Mouse (Mus musculus) macrophage (primary cell): ENCODE results near the gene Olfr1220. TPM values are rescaled to one million over a fixed set of nuclear protein-coding genes. Genes with fewer than 3 reads are reported as not detected.

Experiments
- H3K27ac ChIP-seq: fragments of 350-480 bp; formaldehyde crosslinking; 2 replicates; pipeline ENCODE4 v1.9.0; 2021
- H3K36me3 ChIP-seq: fragments of 350-480 bp; formaldehyde crosslinking; 2 replicates; pipeline ENCODE4 v1.9.0; 2021; ENCODE audit errors: inconsistent target
- H3K4me3 ChIP-seq: fragments of 350-480 bp; formaldehyde crosslinking; 2 replicates; pipeline ENCODE4 v1.9.0; 2021; ENCODE audit errors: inconsistent target
- H3K79me2 ChIP-seq: fragments of 350-480 bp; formaldehyde crosslinking; 2 replicates; pipeline ENCODE4 v1.9.0; 2021; ENCODE audit errors: inconsistent target
- WGBS: methylation state at CpG from one replicate; pipeline ENCODE4 v1.1.7; 2026; ENCODE audit warnings: inconsistent platforms; ENCODE audit not compliant: missing documents; 5-methylcytosine and 5-hydroxymethylcytosine counted together
- polyA plus RNA-seq: library from polyadenylated mRNA; stranded (reverse); fragments of 250-400 nt; gene quantifications from 3 replicates; pipeline ENCODE4 v1.2.4, GENCODE M21; 2018; ENCODE audit warnings: inconsistent platforms
- total RNA-seq, 78 experiments: library from RNA; depleted of rRNA; stranded (reverse); fragments of 250-400 nt; gene quantifications; 1 replicate in 9 of 78; 2 replicates in 24 of 78; 3 replicates in 43 of 78; 4 replicates in 2 of 78; pipeline ENCODE4 v1.2.4; 2018; ENCODE audit warnings: inconsistent platforms in 56 of 78

Gene Olfr1220
- total RNA-seq (2018; cell fraction: chromatin; rRNA removed): not detected
- total RNA-seq (2018; cell fraction: cytosol; rRNA removed): not detected
- total RNA-seq (2018; cell fraction: nucleus; rRNA removed): not detected
- polyA plus RNA-seq: not detected in 3 replicates

- Histone ChIP-seq H3K4me3 (no peak within 1 kb of the TSS), H3K79me2 (no peaks in the 10 kb centered on the region), H3K27ac (no peak within 1 kb of the TSS), H3K36me3 (no peaks in the 10 kb centered on the region)
- WGBS: 68% methylated on average over 3 of the region's 3 CpGs
Measured at GRCm38 (mm10) chr2:89106735-89107134, at the start of gene Olfr1220. Gene Olfr1220 (minus strand): TSS chr2:89106835.

DNA sequence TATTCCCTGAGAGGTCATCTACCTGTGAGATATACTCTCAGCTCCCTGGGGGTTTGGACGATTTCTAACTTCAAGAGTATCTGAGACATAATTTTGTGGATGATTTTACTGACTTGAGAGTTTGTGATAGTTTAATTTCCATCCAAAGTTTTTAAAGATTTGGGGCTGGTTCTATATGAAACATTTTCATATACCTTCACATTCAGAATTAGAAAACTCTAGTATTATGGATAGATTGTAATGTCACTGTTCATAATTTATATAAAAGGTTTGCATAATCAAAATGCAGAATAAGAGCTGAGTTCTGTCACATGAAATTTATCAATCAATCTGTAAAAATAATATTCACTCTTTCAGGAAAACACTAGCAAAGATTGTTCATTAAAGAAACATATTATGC is 44.8 kb upstream of the Olfr1220 start, which contains the start of gene Olfr1223:
Olfr1223 (minus strand) TSS at position 101 of the 400 bp plus-strand sequence.
- Histone ChIP-seq H3K79me2 (no peaks in the 10 kb centered on the region), H3K4me3 (no peak within 1 kb of the TSS), H3K27ac (no peak within 1 kb of the TSS), H3K36me3 (no peaks in the 10 kb centered on the region)
- WGBS: 55% methylated on average over 1 of the region's 1 CpGs

DNA sequence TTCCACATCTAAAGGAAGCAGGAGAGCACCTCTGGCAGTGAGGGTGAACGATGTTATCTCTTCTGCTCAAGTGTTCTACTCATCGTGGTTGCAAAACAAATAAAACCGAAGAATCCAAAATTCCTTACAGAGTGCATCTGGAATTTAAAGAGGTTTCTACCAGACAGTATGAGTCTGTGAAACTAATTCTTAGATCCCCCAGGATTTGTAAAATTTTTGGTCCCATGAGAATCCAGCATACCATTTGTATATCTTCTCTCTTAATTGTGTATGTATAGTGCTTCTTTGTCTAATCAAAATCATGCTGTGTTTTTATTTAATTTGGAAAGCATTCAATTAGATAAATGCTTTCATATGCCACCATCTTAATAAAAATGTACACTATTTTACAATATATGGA is 26.3 kb upstream of the Olfr1220 start, which contains the start of gene Olfr1222:
Olfr1222 (minus strand) TSS at position 101 of the 400 bp plus-strand sequence.
- 77% methylated on average over 3 of the region's 3 CpGs for WGBS
- Histone ChIP-seq H3K79me2 (no peaks in the 10 kb centered on the region), H3K36me3 (no peaks in the 10 kb centered on the region), H3K4me3 (no peak within 1 kb of the TSS), H3K27ac (no peak within 1 kb of the TSS)

- Histone ChIP-seq H3K36me3 (no peaks in the 10 kb centered on the region), H3K27ac (0 out of 2 replicates have a peak within 1 kb of the TSS, but pooled peaks have one; percentile 14), H3K79me2 (no peaks in the 10 kb centered on the region), H3K4me3 (no peak within 1 kb of the TSS)
- 9% methylated on average over 2 of the region's 2 CpGs for whole genome bisulfite sequencing
Measured at GRCm38 (mm10) chr2:89117183-89117582, 10.5 kb upstream of the Olfr1220 start, which contains the start of gene Olfr1221. Gene Olfr1221 (minus strand): TSS chr2:89117283.

- Histone ChIP-seq H3K36me3 (no peaks in the 10 kb centered on the region), H3K79me2 (no peaks in the 10 kb centered on the region), H3K27ac (no peak overlapping the region), H3K4me3 (no peak overlapping the region)
Measured at GRCm38 (mm10) chr2:89105651-89106050, 984 bp downstream of the Olfr1220 start.

GRCm38 (mm10) chr2:89093848-89094247 is 12.8 kb downstream of the Olfr1220 start:
- Histone ChIP-seq H3K79me2 (no peaks in the 10 kb centered on the region), H3K27ac (no peak overlapping the region), H3K4me3 (no peak overlapping the region), H3K36me3 (no peaks in the 10 kb centered on the region)
- WGBS: 78% methylated on average over 1 of the region's 1 CpGs

- Histone ChIP-seq H3K4me3 (no peak within 1 kb of the TSS), H3K79me2 (no peaks in the 10 kb centered on the region), H3K36me3 (no peaks in the 10 kb centered on the region), H3K27ac (no peak within 1 kb of the TSS)
- 62% methylated on average over 1 of the region's 1 CpGs for WGBS
Measured at GRCm38 (mm10) chr2:89083413-89083812, 23.2 kb downstream of the Olfr1220 start, which contains the start of gene Olfr1219. Gene Olfr1219 (minus strand): TSS chr2:89083513.

DNA sequence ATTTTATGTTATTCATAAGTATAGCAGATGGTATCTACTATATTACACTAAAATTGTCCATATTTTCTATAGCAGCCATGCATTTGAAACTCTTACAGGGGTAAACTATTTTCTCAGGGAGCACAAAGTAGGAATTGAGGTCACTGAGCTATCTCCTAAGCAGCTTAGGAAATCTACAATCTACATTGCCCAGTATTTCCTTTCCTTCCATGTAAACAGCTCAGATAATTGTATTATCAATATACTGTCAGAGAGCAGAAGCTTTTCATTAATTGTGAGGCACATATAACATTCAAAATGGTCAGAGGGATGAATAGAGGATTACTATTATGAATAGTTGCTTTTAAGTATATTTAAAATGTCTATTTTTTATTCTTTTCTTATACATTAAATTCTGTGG is 25.1 kb downstream of the Olfr1220 start:
- no peaks in the 10 kb centered on the region for H3K36me3 ChIP-seq
- no peaks in the 10 kb centered on the region for H3K79me2 ChIP-seq
- H3K4me3 ChIP-seq: no peak overlapping the region
- no peak overlapping the region for H3K27ac ChIP-seq

- H3K27ac ChIP-seq: no peak within 1 kb of the TSS
- no peak within 1 kb of the TSS for H3K4me3 ChIP-seq
- H3K36me3 ChIP-seq: no peaks in the 10 kb centered on the region
- H3K79me2 ChIP-seq: no peaks in the 10 kb centered on the region
Measured at GRCm38 (mm10) chr2:89061087-89061486, 45.5 kb downstream of the Olfr1220 start, which contains the start of gene Olfr1218. Gene Olfr1218 (minus strand): TSS chr2:89061187.

Other genes starting within 250 kb of the Olfr1220 start
- not detected in 3 replicates for gene Olfr1206, start 243.6 kb downstream of the Olfr1220 start, polyA plus RNA-seq
- gene Olfr1208, start 204.5 kb downstream of the Olfr1220 start, polyA plus RNA-seq: not detected in 3 replicates
- not detected in 3 replicates for gene Olfr1209, start 191.7 kb downstream of the Olfr1220 start, polyA plus RNA-seq
- not detected in 3 replicates for gene Olfr1211, start 168.7 kb downstream of the Olfr1220 start, polyA plus RNA-seq
- not detected in 3 replicates for gene Olfr1212, start 152.9 kb downstream of the Olfr1220 start, polyA plus RNA-seq
- not detected in 3 replicates for gene Gm13762, start 126.6 kb downstream of the Olfr1220 start, polyA plus RNA-seq
- not detected in 3 replicates for gene Olfr1214, start 114.2 kb downstream of the Olfr1220 start, polyA plus RNA-seq
- gene Olfr1215, start 99.9 kb downstream of the Olfr1220 start, polyA plus RNA-seq: not detected in 3 replicates
- not detected in 3 replicates for gene Olfr1216, start 88.5 kb downstream of the Olfr1220 start, polyA plus RNA-seq
- gene Olfr1217, start 74.8 kb downstream of the Olfr1220 start, polyA plus RNA-seq: not detected in 3 replicates
- gene Olfr1218, start 45.6 kb downstream of the Olfr1220 start, polyA plus RNA-seq: not detected in 3 replicates
- gene Olfr1219, start 23.3 kb downstream of the Olfr1220 start, polyA plus RNA-seq: not detected in 3 replicates
- not detected in 3 replicates for gene Olfr1221, start 10.4 kb upstream of the Olfr1220 start, polyA plus RNA-seq
- not detected in 3 replicates for gene Olfr1222, start 26.2 kb upstream of the Olfr1220 start, polyA plus RNA-seq
- gene Olfr1223, start 44.7 kb upstream of the Olfr1220 start, polyA plus RNA-seq: not detected in 3 replicates
- gene Olfr1224-ps1, start 57.3 kb upstream of the Olfr1220 start, polyA plus RNA-seq: not detected in 3 replicates
- gene Olfr1225, start 67.8 kb upstream of the Olfr1220 start, polyA plus RNA-seq: not detected in 3 replicates
- gene Olfr1226, start 93.2 kb upstream of the Olfr1220 start, polyA plus RNA-seq: not detected in 3 replicates
- gene Olfr1228, start 147.2 kb upstream of the Olfr1220 start, polyA plus RNA-seq: not detected in 3 replicates
- gene Olfr1229, start 181.2 kb upstream of the Olfr1220 start, polyA plus RNA-seq: not detected in 3 replicates
- gene Olfr1230, start 190.4 kb upstream of the Olfr1220 start, polyA plus RNA-seq: not detected in 3 replicates
- not detected in 3 replicates for gene Olfr1231, start 200.2 kb upstream of the Olfr1220 start, polyA plus RNA-seq
- not detected in 3 replicates for gene Olfr1232, start 222.8 kb upstream of the Olfr1220 start, polyA plus RNA-seq
- gene Olfr1233, start 235.6 kb upstream of the Olfr1220 start, polyA plus RNA-seq: not detected in 3 replicates